Mouse (Mus musculus) E14TG2a.4 (cell line): ENCODE measurements at regions not wholly inside any gene's neighbourhood (a gene's known extent, or its start where the extent isn't known, plus 50 kb on each side); places are given as distances from the start of the nearest gene placed in this dataset.

Experiments
- CTCF ChIP-seq: conservative IDR thresholded peaks from 2 replicates; pipeline ENCODE4 v1.5.1; 2014; ENCODE audit warnings: low read length
- NANOG ChIP-seq: IDR thresholded peaks from 2 replicates; pipeline ENCODE4 v1.6.1; 2014; ENCODE audit warnings: borderline replicate concordance, low read length, mixed read lengths
- POU5F1 ChIP-seq: IDR thresholded peaks from 2 replicates; pipeline ENCODE4 v1.6.1; 2014; ENCODE audit warnings: low read length, borderline replicate concordance

DNA sequence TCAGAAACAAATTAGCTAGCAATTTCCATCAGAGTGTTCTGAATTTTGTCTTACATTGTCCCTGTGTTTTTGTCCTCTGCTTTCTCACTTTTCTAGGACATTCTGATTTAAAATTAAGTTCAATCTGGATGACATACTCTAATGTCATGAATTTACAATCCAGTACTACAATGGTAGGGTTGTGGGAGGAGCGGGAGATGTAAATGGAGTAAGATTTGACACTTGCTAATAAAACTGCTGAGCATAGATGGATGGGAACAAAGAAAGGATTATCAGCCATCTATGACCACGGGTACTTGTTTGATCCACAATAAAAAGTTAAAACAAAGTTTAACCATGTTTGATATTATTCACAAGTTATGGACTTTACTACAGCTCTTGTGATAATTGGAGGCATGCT lies 94.9 kb upstream of the Erbb4 start:
- TF ChIP-seq CTCF (no peak), NANOG (no peak), POU5F1 (no peak)
